Mouse (Mus musculus): ENCODE results near the gene Selenoh. TPM values are rescaled to one million over a fixed set of nuclear protein-coding genes. Genes with fewer than 3 reads are reported as not detected.

Gene Selenoh
- polyA plus RNA-seq, 1 experiment from 2014 or later = 123 TPM

DNA sequence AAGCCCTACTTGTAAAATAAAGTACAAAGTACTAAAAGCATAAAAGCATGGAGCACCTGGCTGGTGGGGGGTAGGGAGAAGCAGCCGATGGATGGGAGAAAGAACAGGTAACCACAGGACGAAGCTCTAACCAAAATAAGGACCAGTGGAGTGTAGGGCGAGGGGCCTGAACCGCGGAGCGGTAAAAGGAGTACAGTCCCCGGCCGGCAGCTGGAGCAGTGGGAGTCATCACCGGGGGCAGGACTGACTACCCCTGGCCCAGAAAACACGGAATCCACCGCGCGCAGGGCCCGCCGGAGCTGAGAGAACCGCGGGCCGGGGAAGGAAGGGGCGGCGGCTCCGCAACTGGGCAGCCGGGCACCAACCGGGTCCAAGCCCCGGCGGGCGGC lies 43.8 kb upstream of the Selenoh start:
- ATAC-seq (ENCODE audit: low FRiP score, low TSS enrichment) (no peak), DNase-seq (ENCODE audit: low spot score) (no peak)
- TF ChIP-seq EP300 (optimal IDR thresholded peaks at IDR 0.05) = no peak
- no peak for TF ChIP-seq CTCF (IDR thresholded peaks at IDR 0.05; ENCODE audit: low read depth)
- H3K4me3 ChIP-seq (ENCODE audit: low read depth, low read length) = peak overlapping the region; percentile 93
- H3K4me1 ChIP-seq (replicated peaks; ENCODE audit: control insufficient read depth, insufficient read depth) = no peaks in the 10 kb centered on the region
- no peaks in the 10 kb centered on the region for H3K27me3 ChIP-seq (ENCODE audit: control insufficient read depth, insufficient read depth, low read length)
- WGBS = 2% methylated on average over 19 of the region's 26 CpGs
- H3K4me2 ChIP-seq (replicated peaks; ENCODE audit: low read depth) = peak overlapping the region; percentile 72
- peaks cover 3% of the 10 kb centered on the region; the same call in 1 of the 2 replicates for H3K36me3 ChIP-seq (ENCODE audit: control insufficient read depth, insufficient read depth, low read length)
- H3K27ac ChIP-seq (replicated peaks) = peak overlapping the region; percentile 97
- H3K9me3 ChIP-seq (ENCODE audit: control insufficient read depth, low read length) = no peaks in the 10 kb centered on the region
- H3K9ac ChIP-seq (ENCODE audit: low read length) = peak overlapping the region; percentile 93

DNA sequence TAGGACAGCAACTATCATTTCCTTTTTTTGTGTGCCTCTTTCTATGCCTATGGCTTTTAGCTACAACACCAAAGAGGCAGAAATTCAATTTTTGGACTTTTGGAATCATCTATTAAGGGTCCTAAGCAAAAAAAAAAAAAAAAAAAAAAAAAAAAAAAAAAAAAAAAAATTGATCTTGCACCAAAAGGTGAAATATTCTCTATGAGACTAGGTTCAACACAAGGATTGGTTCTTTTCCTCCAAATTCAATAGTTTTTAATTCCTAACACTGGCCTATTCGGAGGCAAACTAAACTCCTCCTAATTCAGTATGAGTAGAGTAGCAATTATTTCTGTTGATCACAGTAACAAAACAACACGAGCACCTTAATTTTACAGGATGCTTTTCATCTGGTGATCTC lies 41.3 kb upstream of the Selenoh start:
- Histone ChIP-seq H3K27me3 (ENCODE audit: control insufficient read depth, insufficient read depth, low read length) (no peaks in the 10 kb centered on the region), H3K4me3 (ENCODE audit: low read depth, low read length) (no peak overlapping the region), H3K4me1 (replicated peaks; ENCODE audit: control insufficient read depth, insufficient read depth) (no peaks in the 10 kb centered on the region), H3K9ac (ENCODE audit: low read length) (no peak overlapping the region), H3K9me3 (ENCODE audit: control insufficient read depth, low read length) (no peaks in the 10 kb centered on the region), H3K27ac (replicated peaks) (no peak overlapping the region), H3K4me2 (replicated peaks; ENCODE audit: low read depth) (no peak overlapping the region), H3K36me3 (ENCODE audit: control insufficient read depth, insufficient read depth, low read length) (peaks cover 3% of the 10 kb centered on the region; the same call in 1 of the 2 replicates)
- DNase-seq (ENCODE audit: low spot score) = no peak
- WGBS = 85% methylated on average over 2 of the region's 2 CpGs
- TF ChIP-seq EP300 (optimal IDR thresholded peaks at IDR 0.05) (no peak), CTCF (IDR thresholded peaks at IDR 0.05; ENCODE audit: low read depth) (no peak)
- ATAC-seq (ENCODE audit: low FRiP score, low TSS enrichment) = no peak

DNA sequence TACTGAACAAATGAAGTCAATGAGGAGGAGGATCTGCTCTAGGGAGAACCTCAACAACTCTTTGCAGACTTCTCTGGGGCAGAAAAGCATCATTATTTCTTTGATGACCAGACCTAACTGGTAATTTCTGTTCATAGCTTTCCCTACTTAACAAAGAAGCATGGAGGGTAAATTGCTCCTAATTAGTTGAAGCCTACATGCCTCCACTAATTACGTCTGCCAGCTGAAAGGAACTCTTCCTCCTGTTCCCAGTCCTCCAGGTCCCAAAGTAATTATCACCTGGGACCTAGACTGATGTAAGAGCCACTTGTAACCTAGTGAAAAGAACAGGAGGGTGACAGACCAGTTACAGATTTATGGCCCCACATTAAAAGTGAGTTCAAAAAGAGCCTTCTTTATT lies 37.0 kb upstream of the Selenoh start:
- Histone ChIP-seq H3K4me1 (replicated peaks; ENCODE audit: control insufficient read depth, insufficient read depth) (no peaks in the 10 kb centered on the region), H3K27ac (replicated peaks) (no peak overlapping the region), H3K9ac (ENCODE audit: low read length) (no peak overlapping the region), H3K4me2 (replicated peaks; ENCODE audit: low read depth) (no peak overlapping the region), H3K9me3 (ENCODE audit: control insufficient read depth, low read length) (no peaks in the 10 kb centered on the region), H3K27me3 (ENCODE audit: control insufficient read depth, insufficient read depth, low read length) (no peaks in the 10 kb centered on the region), H3K36me3 (ENCODE audit: control insufficient read depth, insufficient read depth, low read length) (peaks cover 3% of the 10 kb centered on the region; the same call in 1 of the 2 replicates), H3K4me3 (ENCODE audit: low read depth, low read length) (no peak overlapping the region)
- 68% methylated on average over 1 of the region's 1 CpGs for WGBS
- TF ChIP-seq EP300 (optimal IDR thresholded peaks at IDR 0.05) (no peak), CTCF (IDR thresholded peaks at IDR 0.05; ENCODE audit: low read depth) (no peak)
- ATAC-seq (ENCODE audit: low FRiP score, low TSS enrichment) (no peak), DNase-seq (ENCODE audit: low spot score) (no peak)

DNA sequence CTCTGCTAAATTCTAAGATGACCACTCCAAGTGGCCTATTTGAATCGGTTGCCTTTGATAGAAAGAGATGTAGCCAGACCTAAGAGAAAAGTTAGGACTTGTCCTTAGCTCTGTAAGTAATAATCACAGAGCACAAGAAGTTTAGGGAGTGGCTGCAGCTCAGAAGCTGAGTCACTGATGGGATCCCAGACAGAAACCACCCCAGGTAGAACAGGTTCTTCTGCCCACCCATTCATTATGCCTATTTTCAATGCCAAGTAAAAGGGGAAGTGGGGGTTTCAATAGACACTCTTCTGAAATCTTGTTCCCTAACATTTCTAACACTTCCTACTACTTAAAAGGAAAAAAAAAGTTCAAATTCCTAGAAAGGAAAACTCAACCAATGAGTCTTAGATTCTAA lies 34.7 kb upstream of the Selenoh start:
- 67% methylated on average over 1 of the region's 1 CpGs for WGBS
- Histone ChIP-seq H3K27me3 (ENCODE audit: control insufficient read depth, insufficient read depth, low read length) (no peaks in the 10 kb centered on the region), H3K9me3 (ENCODE audit: control insufficient read depth, low read length) (no peaks in the 10 kb centered on the region), H3K4me2 (replicated peaks; ENCODE audit: low read depth) (0 out of 2 replicates have a peak overlapping the region, but pooled peaks have one; percentile 23), H3K4me1 (replicated peaks; ENCODE audit: control insufficient read depth, insufficient read depth) (no peaks in the 10 kb centered on the region), H3K27ac (replicated peaks) (peak overlapping the region; percentile 77), H3K4me3 (ENCODE audit: low read depth, low read length) (no peak overlapping the region), H3K9ac (ENCODE audit: low read length) (no peak overlapping the region), H3K36me3 (ENCODE audit: control insufficient read depth, insufficient read depth, low read length) (peaks cover 2% of the 10 kb centered on the region; the same call in 1 of the 2 replicates)
- TF ChIP-seq CTCF (IDR thresholded peaks at IDR 0.05; ENCODE audit: low read depth) (no peak), EP300 (optimal IDR thresholded peaks at IDR 0.05) (no peak)
- DNase-seq (ENCODE audit: low spot score) (no peak), ATAC-seq (ENCODE audit: low FRiP score, low TSS enrichment) (peak; percentile 75)

DNA sequence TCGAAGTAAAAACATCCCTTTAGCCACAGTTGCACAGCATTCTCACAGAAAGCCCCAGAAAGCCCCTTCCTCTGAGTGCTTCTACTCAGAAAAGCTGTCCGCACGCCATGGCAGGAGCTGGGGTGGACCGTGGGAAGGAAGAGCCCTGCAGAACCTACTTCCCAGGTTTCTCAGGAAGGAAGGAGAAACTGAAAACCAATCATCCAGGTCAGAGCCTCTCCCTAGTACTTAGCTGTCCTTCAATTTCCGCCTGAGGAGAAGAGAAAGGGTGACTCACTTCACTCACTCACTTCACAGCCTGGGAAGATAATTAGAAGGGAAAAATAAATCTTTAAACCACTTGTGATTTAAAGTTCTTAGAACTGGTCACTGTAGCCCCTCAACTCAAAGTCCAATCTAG lies 33.8 kb upstream of the Selenoh start:
- no peaks in the 10 kb centered on the region for H3K9me3 ChIP-seq (ENCODE audit: control insufficient read depth, low read length)
- no peak overlapping the region for H3K9ac ChIP-seq (ENCODE audit: low read length)
- TF ChIP-seq EP300 (optimal IDR thresholded peaks at IDR 0.05) = no peak
- H3K36me3 ChIP-seq (ENCODE audit: control insufficient read depth, insufficient read depth, low read length) = no peaks in the 10 kb centered on the region
- ATAC-seq (ENCODE audit: low FRiP score, low TSS enrichment) = peak; percentile 88
- no peaks in the 10 kb centered on the region for H3K4me1 ChIP-seq (replicated peaks; ENCODE audit: control insufficient read depth, insufficient read depth)
- H3K27ac ChIP-seq (replicated peaks) = peak overlapping the region; percentile 77
- H3K4me2 ChIP-seq (replicated peaks; ENCODE audit: low read depth) = no peak overlapping the region
- WGBS = 75% methylated on average over 5 of the region's 5 CpGs
- H3K27me3 ChIP-seq (ENCODE audit: control insufficient read depth, insufficient read depth, low read length) = no peaks in the 10 kb centered on the region
- DNase-seq (ENCODE audit: low spot score) = no peak
- H3K4me3 ChIP-seq (ENCODE audit: low read depth, low read length) = no peak overlapping the region

DNA sequence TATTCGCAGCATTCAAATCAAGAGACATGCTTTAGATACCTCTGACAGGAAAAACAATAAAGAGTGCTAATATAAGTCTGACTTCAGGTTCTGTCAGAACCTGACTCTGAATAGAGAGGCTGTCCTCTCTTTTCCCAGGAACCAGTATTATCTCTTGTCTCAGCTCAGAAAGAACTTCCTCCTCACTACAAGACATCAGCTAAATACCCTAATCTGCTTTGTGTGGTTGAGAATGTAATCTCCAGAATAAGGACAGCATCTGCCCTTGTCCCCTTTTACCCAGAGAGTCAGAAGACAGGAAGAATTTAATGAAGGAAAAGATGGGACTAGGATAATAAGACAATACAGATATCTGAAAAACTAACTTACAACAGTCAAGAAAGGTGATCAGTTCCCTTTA lies 32.9 kb upstream of the Selenoh start:
- no peaks in the 10 kb centered on the region for H3K36me3 ChIP-seq (ENCODE audit: control insufficient read depth, insufficient read depth, low read length)
- H3K4me3 ChIP-seq (ENCODE audit: low read depth, low read length) = no peak overlapping the region
- H3K27ac ChIP-seq (replicated peaks) = no peak overlapping the region; the same call in 1 of the 2 replicates
- no peaks in the 10 kb centered on the region for H3K27me3 ChIP-seq (ENCODE audit: control insufficient read depth, insufficient read depth, low read length)
- H3K4me1 ChIP-seq (replicated peaks; ENCODE audit: control insufficient read depth, insufficient read depth) = no peaks in the 10 kb centered on the region
- H3K9me3 ChIP-seq (ENCODE audit: control insufficient read depth, low read length) = no peaks in the 10 kb centered on the region
- H3K4me2 ChIP-seq (replicated peaks; ENCODE audit: low read depth) = no peak overlapping the region
- DNase-seq (ENCODE audit: low spot score) = no peak
- TF ChIP-seq CTCF (IDR thresholded peaks at IDR 0.05; ENCODE audit: low read depth) = no peak
- no peak for TF ChIP-seq EP300 (optimal IDR thresholded peaks at IDR 0.05)
- 79% methylated on average over 1 of the region's 1 CpGs for WGBS
- no peak overlapping the region for H3K9ac ChIP-seq (ENCODE audit: low read length)
- ATAC-seq (ENCODE audit: low FRiP score, low TSS enrichment) = no peak
